Mouse (Mus musculus) brain, adult 2 months (tissue): ENCODE measurements around the gene Bcat1.
A peak's percentile ranks its signal among the peaks of the same experiment; 100 is the strongest.
"Not testable (repeated sequence)": the region's sequence is repeated elsewhere in the genome, so short reads cannot be mapped to it uniquely, and the experiment has no call there.

ENCODE experiments used
- DNase-seq: peaks from one replicate; pipeline ENCODE4 v3.0.0; 2011; ENCODE audit warnings: low read depth, low spot score

Bcat1 gene

GRCm38 (mm10) chr6:145093038-145093622 is 17.1 kb upstream of the Bcat1 start:
- not testable (repeated sequence) for DNase-seq

GRCm38 (mm10) chr6:145091998-145092397 is 16.0 kb upstream of the Bcat1 start:
- no peak for DNase-seq

- DNase-seq = no peak
Measured at GRCm38 (mm10) chr6:145090928-145091327, 14.9 kb upstream of the Bcat1 start.

GRCm38 (mm10) chr6:145090201-145090863 is 14.3 kb upstream of the Bcat1 start:
- DNase-seq = no peak

- no peak for DNase-seq
Measured at GRCm38 (mm10) chr6:145089373-145089772, 13.4 kb upstream of the Bcat1 start.

GRCm38 (mm10) chr6:145088451-145089113 is 12.6 kb upstream of the Bcat1 start:
- DNase-seq = peak; percentile 28

- DNase-seq = no peak
Measured at GRCm38 (mm10) chr6:145084343-145085117, 8.5 kb upstream of the Bcat1 start.

GRCm38 (mm10) chr6:145081721-145082120 is 5.7 kb upstream of the Bcat1 start:
- no peak for DNase-seq

- DNase-seq = no peak
Measured at GRCm38 (mm10) chr6:145079087-145079759, 3.2 kb upstream of the Bcat1 start.

GRCm38 (mm10) chr6:145076286-145076685 is 302 bp upstream of the Bcat1 start:
- no peak for DNase-seq

GRCm38 (mm10) chr6:145075088-145075547 is 866 bp downstream of the Bcat1 start:
- peak; percentile 81 for DNase-seq

- DNase-seq = no peak
Measured at GRCm38 (mm10) chr6:145074461-145074860, 1.5 kb downstream of the Bcat1 start.

- DNase-seq = no peak
Measured at GRCm38 (mm10) chr6:145069921-145070320, 6.1 kb downstream of the Bcat1 start.

GRCm38 (mm10) chr6:145069397-145069796 is 6.6 kb downstream of the Bcat1 start:
- DNase-seq = no peak

- DNase-seq = no peak
Measured at GRCm38 (mm10) chr6:145067679-145068078, 8.3 kb downstream of the Bcat1 start.

- DNase-seq = no peak
Measured at GRCm38 (mm10) chr6:145066416-145066815, 9.6 kb downstream of the Bcat1 start.

- DNase-seq = no peak
Measured at GRCm38 (mm10) chr6:145065301-145065845, 10.6 kb downstream of the Bcat1 start.

GRCm38 (mm10) chr6:145064104-145064503 is 11.9 kb downstream of the Bcat1 start:
- no peak for DNase-seq

GRCm38 (mm10) chr6:145063212-145063868 is 12.6 kb downstream of the Bcat1 start:
- DNase-seq = no peak

- DNase-seq = no peak
Measured at GRCm38 (mm10) chr6:145062763-145063162, 13.2 kb downstream of the Bcat1 start.

- no peak for DNase-seq
Measured at GRCm38 (mm10) chr6:145061361-145061760, 14.6 kb downstream of the Bcat1 start.
